Mouse (Mus musculus) G1E (cell line): Measurements from ENCODE around the gene Mael.

Experiments used
- CTCF ChIP-seq: IDR thresholded peaks from 2 replicates; pipeline ENCODE4 v1.5.1; 2012; ENCODE audit warnings: low read depth, low read length, inconsistent platforms, mixed read lengths
- GATA1 ChIP-seq: IDR thresholded peaks from 2 replicates; pipeline ENCODE4 v1.6.1; 2012; ENCODE audit warnings: borderline replicate concordance, low read length, inconsistent platforms, mixed read lengths

DNA sequence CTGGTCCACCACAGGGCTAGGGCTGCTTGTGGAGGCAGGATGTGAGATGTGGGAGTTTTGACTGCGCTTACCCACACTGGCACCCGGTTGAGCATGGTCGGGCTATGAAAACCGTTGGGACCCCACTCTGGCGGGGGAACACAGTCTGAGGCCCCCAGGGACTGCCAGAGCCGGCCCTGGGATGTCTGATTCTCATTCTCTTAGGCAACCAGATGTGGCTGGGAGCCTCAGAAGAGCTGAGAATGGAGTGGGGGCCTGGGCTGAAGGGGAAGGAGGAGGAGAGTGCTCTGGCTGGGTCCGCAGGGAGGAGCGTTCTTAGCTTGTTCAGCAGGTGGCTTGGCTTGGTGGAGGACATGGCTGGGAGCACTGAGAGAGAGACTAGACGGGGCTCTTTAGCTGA lies 64.9 kb downstream of the Mael start:
- TF ChIP-seq GATA1 (no peak), CTCF (no peak)
